Mouse (Mus musculus): Measurements from ENCODE around the gene AI661453. TPM values are rescaled to one million over a fixed set of nuclear protein-coding genes. Genes with fewer than 3 reads are reported as not detected.

AI661453 gene
- 0.11 and 0.13 TPM in 2 replicates for polyA plus RNA-seq (2012; rRNA removed)

- Histone ChIP-seq H3K27me3 (ENCODE audit: control insufficient read depth, insufficient read depth, low read length) (peaks cover 3% of the 10 kb centered on the region; the same call in 1 of the 2 replicates), H3K4me3 (replicated peaks; ENCODE audit: insufficient read depth, low read depth, low read length) (peak within 1 kb of the TSS; percentile 11), H3K4me1 (ENCODE audit: control insufficient read depth, insufficient read depth, low read length) (peaks cover 3% of the 10 kb centered on the region), H3K27ac (ENCODE audit: insufficient read depth, low read length) (no peak within 1 kb of the TSS)
- 3% methylated on average over 45 of the region's 45 CpGs for WGBS
- DNase-seq, result peak in 1 of 2 experiments; percentile 17
- TF ChIP-seq POLR2A (IDR thresholded peaks at IDR 0.05; ENCODE audit: borderline replicate concordance, insufficient read depth, low read length) (no peak), CTCF (IDR thresholded peaks at IDR 0.05; ENCODE audit: borderline replicate concordance, insufficient read depth, low read depth, low read length) (no peak)
Observed at GRCm38 (mm10) chr17:47436156-47436906, at the start of gene AI661453. TSS of gene AI661453 (plus strand) at chr17:47436615.

DNA sequence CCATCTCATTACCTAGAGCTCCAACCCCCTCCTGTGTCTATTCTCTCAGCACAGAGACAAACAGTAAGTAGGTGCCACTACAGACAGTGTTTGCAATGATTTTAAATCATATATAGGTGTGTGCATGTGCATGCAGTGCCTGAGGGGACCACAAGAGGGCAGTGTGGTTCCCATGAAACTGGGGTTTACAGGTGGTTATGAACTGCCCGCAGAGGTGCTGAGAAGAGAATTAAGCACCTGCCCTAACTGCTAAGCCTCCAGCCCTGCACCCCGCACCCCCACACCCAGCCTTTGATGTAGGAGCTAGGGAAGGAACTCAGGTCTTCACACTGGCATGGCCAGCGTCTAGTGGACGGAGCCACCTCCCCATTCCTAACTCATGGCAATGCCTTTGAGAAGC, 49.8 kb upstream of the AI661453 start:
- peak in 1 of 2 experiments; percentile 31 for DNase-seq
- 68% methylated on average over 4 of the region's 4 CpGs for WGBS
- no peaks in the 10 kb centered on the region for H3K27me3 ChIP-seq (ENCODE audit: control insufficient read depth, insufficient read depth, low read length)
- H3K4me1 ChIP-seq (ENCODE audit: control insufficient read depth, insufficient read depth, low read length), result no peaks in the 10 kb centered on the region
- H3K27ac ChIP-seq (ENCODE audit: insufficient read depth, low read length), result no peak overlapping the region
- no peak overlapping the region for H3K4me3 ChIP-seq (replicated peaks; ENCODE audit: insufficient read depth, low read depth, low read length)
- TF ChIP-seq POLR2A (IDR thresholded peaks at IDR 0.05; ENCODE audit: borderline replicate concordance, insufficient read depth, low read length) (no peak), CTCF (IDR thresholded peaks at IDR 0.05; ENCODE audit: borderline replicate concordance, insufficient read depth, low read depth, low read length) (peak; percentile 61)

- no peak overlapping the region for H3K27ac ChIP-seq (ENCODE audit: insufficient read depth, low read length)
- H3K4me3 ChIP-seq (replicated peaks; ENCODE audit: insufficient read depth, low read depth, low read length), result peak overlapping the region; percentile 6
- DNase-seq, result peak in 1 of 2 experiments; percentile 16
- H3K4me1 ChIP-seq (ENCODE audit: control insufficient read depth, insufficient read depth, low read length), result no peaks in the 10 kb centered on the region
- TF ChIP-seq CTCF (IDR thresholded peaks at IDR 0.05; ENCODE audit: borderline replicate concordance, insufficient read depth, low read depth, low read length), result no peak
- no peak for TF ChIP-seq POLR2A (IDR thresholded peaks at IDR 0.05; ENCODE audit: borderline replicate concordance, insufficient read depth, low read length)
- 25% methylated on average over 24 of the region's 24 CpGs for WGBS
- no peaks in the 10 kb centered on the region; the same call in 1 of the 2 replicates for H3K27me3 ChIP-seq (ENCODE audit: control insufficient read depth, insufficient read depth, low read length)
Observed at GRCm38 (mm10) chr17:47394223-47394869, 42.1 kb upstream of the AI661453 start.

DNA sequence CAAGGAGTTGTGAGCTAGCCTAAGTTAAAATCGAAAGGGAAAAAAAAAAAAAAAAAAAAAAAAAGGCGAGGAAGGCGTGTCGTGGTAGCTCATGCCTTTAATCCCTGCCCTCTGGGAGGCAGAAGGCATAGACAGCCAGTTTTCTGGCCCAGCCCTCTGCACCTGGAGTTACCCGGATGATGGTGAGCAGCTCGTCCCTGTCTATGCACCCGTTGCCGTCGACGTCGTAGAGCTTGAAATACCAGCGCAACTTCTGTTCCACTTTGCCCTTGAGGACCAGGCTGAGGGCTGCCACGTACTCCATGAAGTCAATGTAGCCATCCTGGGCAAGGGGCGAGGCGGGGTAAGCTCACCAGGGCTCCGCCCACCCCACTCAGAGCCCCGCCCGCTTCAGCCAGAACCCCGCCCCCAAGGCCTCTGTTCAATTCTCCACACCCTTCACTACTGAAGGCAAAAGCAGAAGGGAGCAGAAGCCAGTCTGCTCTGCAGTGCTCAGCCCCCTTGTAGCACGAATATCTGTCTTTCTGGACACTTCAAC, 41.0 kb upstream of the AI661453 start:
- no peak overlapping the region for H3K27ac ChIP-seq (ENCODE audit: insufficient read depth, low read length)
- no peak for DNase-seq
- H3K4me1 ChIP-seq (ENCODE audit: control insufficient read depth, insufficient read depth, low read length), result no peaks in the 10 kb centered on the region
- no peaks in the 10 kb centered on the region; the same call in 1 of the 2 replicates for H3K27me3 ChIP-seq (ENCODE audit: control insufficient read depth, insufficient read depth, low read length)
- TF ChIP-seq POLR2A (IDR thresholded peaks at IDR 0.05; ENCODE audit: borderline replicate concordance, insufficient read depth, low read length) (no peak), CTCF (IDR thresholded peaks at IDR 0.05; ENCODE audit: borderline replicate concordance, insufficient read depth, low read depth, low read length) (no peak)
- H3K4me3 ChIP-seq (replicated peaks; ENCODE audit: insufficient read depth, low read depth, low read length), result peak overlapping the region; percentile 48
- 5% methylated on average over 19 of the region's 20 CpGs for WGBS

DNA sequence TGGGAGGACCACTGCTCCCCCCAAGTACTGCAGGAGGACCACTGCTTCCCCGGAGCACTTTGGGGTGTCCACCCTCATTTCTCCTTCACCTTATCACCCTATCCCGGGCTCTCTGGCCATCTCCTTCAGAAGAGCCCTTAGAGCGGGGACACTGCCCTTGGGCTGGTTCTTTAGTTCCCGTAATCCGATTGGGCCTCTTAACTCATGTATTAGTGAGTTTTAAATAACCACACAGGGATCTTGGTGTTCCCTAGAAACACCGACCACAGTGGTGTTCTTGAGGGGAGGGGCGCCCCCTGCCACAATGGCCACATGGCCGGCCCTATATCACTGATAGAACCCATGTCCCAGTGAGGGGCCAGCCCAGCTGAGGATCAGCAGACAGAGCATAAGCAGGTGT, 37.3 kb upstream of the AI661453 start:
- DNase-seq, result no peak
- no peaks in the 10 kb centered on the region for H3K4me1 ChIP-seq (ENCODE audit: control insufficient read depth, insufficient read depth, low read length)
- H3K27me3 ChIP-seq (ENCODE audit: control insufficient read depth, insufficient read depth, low read length), result no peaks in the 10 kb centered on the region; the same call in 1 of the 2 replicates
- H3K4me3 ChIP-seq (replicated peaks; ENCODE audit: insufficient read depth, low read depth, low read length), result no peak overlapping the region
- 88% methylated on average over 8 of the region's 8 CpGs for WGBS
- H3K27ac ChIP-seq (ENCODE audit: insufficient read depth, low read length), result no peak overlapping the region
- no peak for TF ChIP-seq POLR2A (IDR thresholded peaks at IDR 0.05; ENCODE audit: borderline replicate concordance, insufficient read depth, low read length)
- no peak for TF ChIP-seq CTCF (IDR thresholded peaks at IDR 0.05; ENCODE audit: borderline replicate concordance, insufficient read depth, low read depth, low read length)

- Histone ChIP-seq H3K4me1 (ENCODE audit: control insufficient read depth, insufficient read depth, low read length) (no peaks in the 10 kb centered on the region), H3K4me3 (replicated peaks; ENCODE audit: insufficient read depth, low read depth, low read length) (no peak within 1 kb of the TSS), H3K27ac (ENCODE audit: insufficient read depth, low read length) (no peak within 1 kb of the TSS), H3K27me3 (ENCODE audit: control insufficient read depth, insufficient read depth, low read length) (no peaks in the 10 kb centered on the region)
- TF ChIP-seq CTCF (IDR thresholded peaks at IDR 0.05; ENCODE audit: borderline replicate concordance, insufficient read depth, low read depth, low read length) (no peak), POLR2A (IDR thresholded peaks at IDR 0.05; ENCODE audit: borderline replicate concordance, insufficient read depth, low read length) (no peak)
- 40% methylated on average over 10 of the region's 10 CpGs for WGBS
- DNase-seq, result no peak
Observed at GRCm38 (mm10) chr17:47400451-47400850, 36.0 kb upstream of the AI661453 start, which contains the start of gene Guca1a. TSS of gene Guca1a (minus strand) at chr17:47400584.

DNA sequence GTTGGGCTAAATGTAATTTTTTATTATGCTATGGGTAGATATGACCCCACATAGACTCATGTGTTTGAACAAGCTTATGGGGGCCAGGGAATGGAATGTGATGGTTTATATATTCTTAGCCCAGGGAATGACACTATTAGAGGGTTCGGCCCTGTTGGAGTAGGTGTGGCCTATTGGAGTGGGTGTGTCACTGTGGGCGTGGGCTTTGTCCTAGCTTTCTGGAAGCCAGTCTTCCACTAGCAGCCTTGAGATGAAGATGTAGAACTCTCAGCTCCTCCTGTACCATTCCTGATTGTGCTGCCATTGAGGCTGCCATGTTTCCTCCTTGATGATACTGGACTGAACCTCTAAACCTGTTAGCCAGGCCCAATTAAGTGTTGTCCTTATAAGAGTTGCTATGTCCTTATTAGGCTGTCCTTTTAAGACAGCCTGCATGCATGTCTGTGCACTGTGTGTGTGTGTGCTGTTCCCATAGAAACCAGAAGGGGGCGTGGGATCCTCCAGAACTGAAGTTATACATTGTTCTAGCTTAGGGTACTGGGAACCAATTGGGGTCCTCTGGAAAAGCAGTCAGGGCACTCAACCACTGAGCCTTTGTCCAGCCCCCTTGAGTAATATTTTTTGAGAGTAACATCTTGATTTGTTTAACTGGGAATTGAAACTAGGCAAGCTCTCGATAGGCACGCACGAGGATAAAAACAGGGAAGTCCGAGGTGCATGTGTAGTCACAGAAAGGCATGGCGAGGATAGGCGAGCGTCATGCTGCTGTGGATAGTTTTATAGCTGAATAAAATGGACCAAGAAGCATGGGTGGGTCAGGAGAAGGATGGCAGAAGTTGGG, 28.5 kb upstream of the AI661453 start:
- DNase-seq, result no peak
- H3K27ac ChIP-seq (ENCODE audit: insufficient read depth, low read length), result no peak overlapping the region
- H3K4me1 ChIP-seq (ENCODE audit: control insufficient read depth, insufficient read depth, low read length), result no peaks in the 10 kb centered on the region
- TF ChIP-seq POLR2A (IDR thresholded peaks at IDR 0.05; ENCODE audit: borderline replicate concordance, insufficient read depth, low read length), result no peak
- TF ChIP-seq CTCF (IDR thresholded peaks at IDR 0.05; ENCODE audit: borderline replicate concordance, insufficient read depth, low read depth, low read length), result no peak
- H3K27me3 ChIP-seq (ENCODE audit: control insufficient read depth, insufficient read depth, low read length), result no peaks in the 10 kb centered on the region
- no peak overlapping the region for H3K4me3 ChIP-seq (replicated peaks; ENCODE audit: insufficient read depth, low read depth, low read length)
- 66% methylated on average over 10 of the region's 10 CpGs for WGBS
